Mouse (Mus musculus) kidney, adult 2 months (tissue): Measurements from ENCODE around the gene Alyref.

Experiments used
- CTCF ChIP-seq: fragments of 200-500 bp; conservative IDR thresholded peaks from 2 replicates; pipeline ENCODE4 v1.5.1; 2011; ENCODE audit warnings: low read depth, mild to moderate bottlenecking, control low read depth, low read length, moderate library complexity, mixed read lengths; ENCODE audit not compliant: insufficient read depth, insufficient read length
- POLR2A ChIP-seq: fragments of 200-500 bp; IDR thresholded peaks from one replicate; pipeline ENCODE4 v1.6.1; 2011; ENCODE audit warnings: low read depth, low read length, control low read depth

GRCm38 (mm10) chr11:120600716-120601115 lies 2.6 kb upstream of the Alyref start:
- TF ChIP-seq CTCF (no peak), POLR2A (no peak)
